Mouse (Mus musculus) cerebellum, adult 8-10 months (tissue): ENCODE results near the gene Gm21190.
"Not testable (repeated sequence)": the region's sequence is repeated elsewhere in the genome, so short reads cannot be mapped to it uniquely, and the experiment has no call there.

Source experiments
- DNase-seq: peaks from one replicate; pipeline ENCODE4 v3.0.0; 2022

Gm21190 gene

GRCm38 (mm10) chr5:15488743-15489142 is 40.3 kb downstream of the Gm21190 start:
- no peak for DNase-seq

GRCm38 (mm10) chr5:15484616-15485015 is 44.4 kb downstream of the Gm21190 start:
- DNase-seq = not testable (repeated sequence)

- DNase-seq = not testable (repeated sequence)
These were observed 45.4 kb downstream of the Gm21190 start for GRCm38 (mm10) chr5:15483576-15483975.

- DNase-seq = not testable (repeated sequence)
These were observed 46.2 kb downstream of the Gm21190 start for GRCm38 (mm10) chr5:15482815-15483214.

GRCm38 (mm10) chr5:15476423-15476822 is 52.6 kb downstream of the Gm21190 start, which contains the start of gene Gm21149:
TSS of gene Gm21149 (minus strand) at chr5:15476523.
- DNase-seq = not testable (repeated sequence)
